Mouse (Mus musculus) embryonic facial prominence, embryonic 12.5 days (tissue): Measurements from ENCODE around the gene Phf21b. TPM values are rescaled to one million over a fixed set of nuclear protein-coding genes. Genes with fewer than 3 reads are reported as not detected.

Source experiments
- ATAC-seq: fragments of 200-750 bp; cut with Nextera tagmentation; 2 replicates; pipeline ENCODE4 v1.8.0; 2017; ENCODE audit not compliant: insufficient number of reproducible peaks, insufficient read depth, low FRiP score, low TSS enrichment
- H3K27ac ChIP-seq: fragments of 300-500 bp; sonication (generic); 2 replicates; pipeline ENCODE4 v1.5.1; 2016; ENCODE audit warnings: mild to moderate bottlenecking
- H3K27me3 ChIP-seq: fragments of 300-500 bp; sonication (generic); 2 replicates; pipeline ENCODE4 v1.6.1; 2016; ENCODE audit warnings: mild to moderate bottlenecking, moderate library complexity
- H3K36me3 ChIP-seq: fragments of 300-500 bp; sonication (generic); 2 replicates; pipeline ENCODE4 v1.6.1; 2016; ENCODE audit warnings: mild to moderate bottlenecking
- H3K4me1 ChIP-seq: fragments of 300-500 bp; sonication (generic); 2 replicates; pipeline ENCODE4 v1.6.1; 2016
- H3K4me2 ChIP-seq: fragments of 300-500 bp; sonication (generic); replicated peaks from 2 replicates; pipeline ENCODE4 v1.6.1; 2016; ENCODE audit warnings: mild to moderate bottlenecking, moderate library complexity
- H3K4me3 ChIP-seq: fragments of 300-500 bp; sonication (generic); 2 replicates; pipeline ENCODE4 v1.5.1; 2016; ENCODE audit warnings: mild to moderate bottlenecking
- H3K9ac ChIP-seq: fragments of 300-500 bp; sonication (generic); 2 replicates; pipeline ENCODE4 v1.6.1; 2016; ENCODE audit warnings: mild to moderate bottlenecking, moderate library complexity
- H3K9me3 ChIP-seq: fragments of 300-500 bp; sonication (generic); 2 replicates; pipeline ENCODE4 v1.6.1; 2016; ENCODE audit warnings: mild to moderate bottlenecking, moderate library complexity
- WGBS: fragments of 180-500 bp; shearing (Covaris S2); methylation state at CpG from one replicate; pipeline ENCODE4 v1.1.7; 2016; 5-methylcytosine and 5-hydroxymethylcytosine counted together
- polyA plus RNA-seq: library from polyadenylated mRNA; unstranded; fragments of >200 nt; fragmentation: Nextera tagmentation; extraction: Ambion mirVana; gene quantifications from 2 replicates; pipeline ENCODE4 v1.2.1, GENCODE M21; 2016

Phf21b gene
- polyA plus RNA-seq, 1 experiment from 2014 or later = 1.9 TPM

GRCm38 (mm10) chr15:84871802-84872201, 16.0 kb upstream of the Phf21b start:
- no peaks in the 10 kb centered on the region for H3K27me3 ChIP-seq
- no peaks in the 10 kb centered on the region for H3K4me1 ChIP-seq
- no peak overlapping the region for H3K4me2 ChIP-seq
- H3K36me3 ChIP-seq = no peaks in the 10 kb centered on the region
- WGBS = 82% methylated on average over 3 of the region's 3 CpGs
- H3K4me3 ChIP-seq = no peak overlapping the region
- ATAC-seq = no peak
- H3K27ac ChIP-seq = no peak overlapping the region
- H3K9me3 ChIP-seq = no peaks in the 10 kb centered on the region
- H3K9ac ChIP-seq = no peak overlapping the region

- Histone ChIP-seq H3K36me3 (no peaks in the 10 kb centered on the region), H3K27me3 (no peaks in the 10 kb centered on the region), H3K9me3 (no peaks in the 10 kb centered on the region), H3K27ac (no peak overlapping the region), H3K9ac (no peak overlapping the region), H3K4me2 (no peak overlapping the region), H3K4me3 (no peak overlapping the region), H3K4me1 (no peaks in the 10 kb centered on the region; the same call in 1 of the 2 replicates)
- no peak for ATAC-seq
- WGBS = 84% methylated on average over 8 of the region's 8 CpGs
Measured at GRCm38 (mm10) chr15:84861911-84862310, 6.1 kb upstream of the Phf21b start.

DNA sequence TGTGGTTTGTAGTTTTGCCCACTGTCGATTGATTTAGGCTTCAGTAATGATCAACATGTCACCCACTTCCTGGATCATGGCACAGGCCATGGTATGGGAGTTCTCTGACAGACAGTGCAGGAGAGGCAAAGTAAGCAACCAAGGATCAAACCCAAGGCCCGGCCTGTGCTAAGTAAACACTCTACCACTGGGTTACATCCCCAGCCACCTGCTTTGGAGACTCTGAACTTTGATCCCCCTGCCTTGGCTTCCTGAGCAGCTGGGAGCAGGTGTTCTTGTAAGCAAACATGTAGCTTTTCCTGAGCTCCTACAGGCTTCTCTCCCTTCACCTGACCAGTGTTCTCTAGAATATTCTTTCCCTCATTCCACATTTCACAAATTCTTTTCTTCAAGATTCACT, 1.8 kb upstream of the Phf21b start:
- H3K36me3 ChIP-seq = no peaks in the 10 kb centered on the region
- H3K27ac ChIP-seq = no peak overlapping the region
- no peak overlapping the region for H3K9ac ChIP-seq
- ATAC-seq = no peak
- WGBS = 74% methylated on average over 2 of the region's 2 CpGs
- peaks cover 7% of the 10 kb centered on the region; the same call in 1 of the 2 replicates for H3K27me3 ChIP-seq
- H3K4me2 ChIP-seq = no peak overlapping the region
- H3K4me1 ChIP-seq = peaks cover 11% of the 10 kb centered on the region
- no peaks in the 10 kb centered on the region for H3K9me3 ChIP-seq
- H3K4me3 ChIP-seq = no peak overlapping the region

- peak overlapping the region; percentile 89 for H3K27ac ChIP-seq
- H3K9me3 ChIP-seq = no peaks in the 10 kb centered on the region
- WGBS = under 1% methylated on average over 88 of the region's 88 CpGs
- H3K4me3 ChIP-seq = peak overlapping the region; percentile 68
- peaks cover 7% of the 10 kb centered on the region; the same call in 1 of the 2 replicates for H3K27me3 ChIP-seq
- H3K36me3 ChIP-seq = no peaks in the 10 kb centered on the region
- peaks cover 18% of the 10 kb centered on the region for H3K4me1 ChIP-seq
- 0 out of 2 replicates have a peak, but pooled peaks have one; percentile 6 for ATAC-seq
- H3K4me2 ChIP-seq = peak overlapping the region; percentile 94
- peak overlapping the region; percentile 87 for H3K9ac ChIP-seq
Measured at GRCm38 (mm10) chr15:84854921-84855901, 638 bp downstream of the Phf21b start.

GRCm38 (mm10) chr15:84854171-84854811, 1.6 kb downstream of the Phf21b start:
- Histone ChIP-seq H3K4me3 (peak overlapping the region; percentile 68), H3K27me3 (peaks cover 7% of the 10 kb centered on the region; the same call in 1 of the 2 replicates), H3K9ac (peak overlapping the region; percentile 87), H3K36me3 (no peaks in the 10 kb centered on the region), H3K9me3 (no peaks in the 10 kb centered on the region), H3K4me1 (peaks cover 18% of the 10 kb centered on the region), H3K4me2 (peak overlapping the region; percentile 94), H3K27ac (0 out of 2 replicates have a peak overlapping the region, but pooled peaks have one; percentile 23)
- under 1% methylated on average over 49 of the region's 49 CpGs for WGBS
- no peak for ATAC-seq

GRCm38 (mm10) chr15:84853261-84854137, 2.4 kb downstream of the Phf21b start:
- Histone ChIP-seq H3K4me1 (peaks cover 18% of the 10 kb centered on the region), H3K4me3 (peak overlapping the region; percentile 68), H3K9ac (peak overlapping the region; percentile 87), H3K4me2 (peak overlapping the region; percentile 94), H3K36me3 (no peaks in the 10 kb centered on the region), H3K9me3 (no peaks in the 10 kb centered on the region), H3K27ac (peak overlapping the region; percentile 90), H3K27me3 (peaks cover 7% of the 10 kb centered on the region; the same call in 1 of the 2 replicates)
- 1% methylated on average over 72 of the region's 84 CpGs for WGBS
- ATAC-seq = peak; percentile 68

GRCm38 (mm10) chr15:84852457-84853070, 3.3 kb downstream of the Phf21b start:
- WGBS = 16% methylated on average over 10 of the region's 10 CpGs
- H3K4me2 ChIP-seq = peak overlapping the region; percentile 94
- H3K9me3 ChIP-seq = no peaks in the 10 kb centered on the region
- peaks cover 7% of the 10 kb centered on the region; the same call in 1 of the 2 replicates for H3K27me3 ChIP-seq
- no peak for ATAC-seq
- H3K36me3 ChIP-seq = no peaks in the 10 kb centered on the region
- peak overlapping the region; percentile 68 for H3K4me3 ChIP-seq
- peaks cover 18% of the 10 kb centered on the region for H3K4me1 ChIP-seq
- H3K9ac ChIP-seq = peak overlapping the region; percentile 87; the same call in 1 of the 2 replicates
- H3K27ac ChIP-seq = peak overlapping the region; percentile 90; the same call in 1 of the 2 replicates

GRCm38 (mm10) chr15:84850321-84850720, 5.5 kb downstream of the Phf21b start:
- Histone ChIP-seq H3K9me3 (no peaks in the 10 kb centered on the region), H3K27ac (no peak overlapping the region), H3K4me2 (no peak overlapping the region), H3K36me3 (no peaks in the 10 kb centered on the region), H3K9ac (no peak overlapping the region), H3K4me1 (peaks cover 18% of the 10 kb centered on the region), H3K4me3 (no peak overlapping the region), H3K27me3 (peaks cover 7% of the 10 kb centered on the region; the same call in 1 of the 2 replicates)
- no peak for ATAC-seq
- 100% methylated on average over 1 of the region's 1 CpGs for WGBS

GRCm38 (mm10) chr15:84846216-84846615, 9.6 kb downstream of the Phf21b start:
- H3K4me1 ChIP-seq = peaks cover 22% of the 10 kb centered on the region

GRCm38 (mm10) chr15:84844831-84845230, 11.0 kb downstream of the Phf21b start:
- Histone ChIP-seq H3K4me3 (no peak overlapping the region), H3K9me3 (no peaks in the 10 kb centered on the region), H3K4me1 (peaks cover 22% of the 10 kb centered on the region), H3K27ac (no peak overlapping the region), H3K36me3 (no peaks in the 10 kb centered on the region), H3K27me3 (no peaks in the 10 kb centered on the region), H3K4me2 (no peak overlapping the region), H3K9ac (no peak overlapping the region)
- 83% methylated on average over 4 of the region's 4 CpGs for WGBS
- no peak for ATAC-seq

More at GRCm38 (mm10) chr15:84846216-84846615, 9.6 kb downstream of the Phf21b start:
- no peak for ATAC-seq
- Histone ChIP-seq H3K9ac (no peak overlapping the region), H3K4me2 (no peak overlapping the region), H3K27ac (no peak overlapping the region), H3K4me3 (no peak overlapping the region), H3K27me3 (no peaks in the 10 kb centered on the region), H3K9me3 (no peaks in the 10 kb centered on the region), H3K36me3 (no peaks in the 10 kb centered on the region)
- 68% methylated on average over 3 of the region's 3 CpGs for WGBS
